Mouse (Mus musculus) retina, postnatal 7 days (tissue): ENCODE data around the gene Mybl2.

Experiments
- DNase-seq: peaks from one replicate; pipeline ENCODE4 v3.0.0-alpha.2; 2012; ENCODE audit warnings: low read depth, low spot score

Gene Mybl2

GRCm38 (mm10) chr2:163071590-163071989 is 17.1 kb downstream of the Mybl2 start:
- DNase-seq = no peak

- no peak for DNase-seq
Observed at GRCm38 (mm10) chr2:163073023-163073757, 18.7 kb downstream of the Mybl2 start.

GRCm38 (mm10) chr2:163074006-163074405 is 19.5 kb downstream of the Mybl2 start:
- DNase-seq = no peak

- DNase-seq = no peak
Observed at GRCm38 (mm10) chr2:163074808-163075207, 20.3 kb downstream of the Mybl2 start.

GRCm38 (mm10) chr2:163075234-163075633 is 20.7 kb downstream of the Mybl2 start:
- DNase-seq = no peak

GRCm38 (mm10) chr2:163079041-163079440 is 24.6 kb downstream of the Mybl2 start:
- DNase-seq = no peak

- DNase-seq = no peak
Observed at GRCm38 (mm10) chr2:163082591-163082990, 28.1 kb downstream of the Mybl2 start.

GRCm38 (mm10) chr2:163084519-163084918 is 30.0 kb downstream of the Mybl2 start:
- DNase-seq = no peak

- no peak for DNase-seq
Observed at GRCm38 (mm10) chr2:163085047-163085446, 30.6 kb downstream of the Mybl2 start.

GRCm38 (mm10) chr2:163086561-163086960 is 32.1 kb downstream of the Mybl2 start:
- no peak for DNase-seq

- DNase-seq = no peak
Observed at GRCm38 (mm10) chr2:163087728-163088127, 33.2 kb downstream of the Mybl2 start, which contains the start of gene Gtsf1l. Gene Gtsf1l (minus strand): TSS chr2:163087855.

GRCm38 (mm10) chr2:163089475-163090123 is 35.1 kb downstream of the Mybl2 start:
- DNase-seq = no peak

GRCm38 (mm10) chr2:163094909-163095308 is 40.4 kb downstream of the Mybl2 start:
- no peak for DNase-seq

GRCm38 (mm10) chr2:163095784-163096183 is 41.3 kb downstream of the Mybl2 start:
- DNase-seq = no peak

- no peak for DNase-seq
Observed at GRCm38 (mm10) chr2:163099919-163100318, 45.4 kb downstream of the Mybl2 start.

- no peak for DNase-seq
Observed at GRCm38 (mm10) chr2:163100551-163100950, 46.1 kb downstream of the Mybl2 start.

GRCm38 (mm10) chr2:163101646-163102203 is 47.2 kb downstream of the Mybl2 start:
- DNase-seq = peak; percentile 61

- no peak for DNase-seq
Observed at GRCm38 (mm10) chr2:163102216-163102615, 47.7 kb downstream of the Mybl2 start.

GRCm38 (mm10) chr2:163102900-163103653 is 48.6 kb downstream of the Mybl2 start:
- no peak for DNase-seq

- no peak for DNase-seq
Observed at GRCm38 (mm10) chr2:163104086-163104770, 49.7 kb downstream of the Mybl2 start.

GRCm38 (mm10) chr2:163108385-163108784 is 53.9 kb downstream of the Mybl2 start:
- DNase-seq = no peak
